Mouse (Mus musculus): Measurements from ENCODE around the gene Aatf.

Gene Aatf

GRCm38 (mm10) chr11:84513171-84514116 lies at the start of gene Aatf:
TSS of gene Aatf (minus strand) at chr11:84513522.
- DNase-seq (ENCODE audit: low read depth, low spot score), result peak; percentile 97

DNA sequence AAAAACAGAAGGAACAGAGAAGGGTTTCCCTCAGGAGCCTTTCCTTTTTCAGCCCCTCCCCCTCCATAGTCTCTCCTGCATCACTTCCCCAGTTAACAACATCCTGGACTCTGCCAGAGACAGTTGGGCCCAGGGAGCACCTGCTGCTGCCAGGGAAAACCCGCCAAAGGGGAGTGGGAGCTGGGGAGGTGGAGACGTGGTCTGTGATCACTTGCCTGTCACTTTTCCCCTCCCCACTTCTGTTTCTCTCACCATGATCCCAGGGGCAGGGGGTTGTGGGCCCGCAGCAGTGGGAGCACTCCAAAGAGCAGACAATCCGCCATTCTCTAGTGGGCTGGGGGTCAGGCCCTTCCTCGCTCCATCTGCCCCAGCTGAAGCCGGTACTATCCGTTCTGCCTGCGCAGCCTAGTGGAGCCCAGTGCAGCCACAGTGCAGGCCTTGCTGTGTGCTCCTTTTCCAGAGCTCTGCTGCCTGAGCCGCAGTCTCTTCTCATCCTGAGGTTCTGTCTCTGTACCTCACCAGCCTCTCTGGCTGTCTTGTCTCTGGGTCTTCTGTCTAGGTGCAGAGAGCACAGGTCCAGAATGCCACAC lies 49.5 kb upstream of the Aatf start:
- peak; percentile 21 for DNase-seq (ENCODE audit: low read depth, low spot score)

DNA sequence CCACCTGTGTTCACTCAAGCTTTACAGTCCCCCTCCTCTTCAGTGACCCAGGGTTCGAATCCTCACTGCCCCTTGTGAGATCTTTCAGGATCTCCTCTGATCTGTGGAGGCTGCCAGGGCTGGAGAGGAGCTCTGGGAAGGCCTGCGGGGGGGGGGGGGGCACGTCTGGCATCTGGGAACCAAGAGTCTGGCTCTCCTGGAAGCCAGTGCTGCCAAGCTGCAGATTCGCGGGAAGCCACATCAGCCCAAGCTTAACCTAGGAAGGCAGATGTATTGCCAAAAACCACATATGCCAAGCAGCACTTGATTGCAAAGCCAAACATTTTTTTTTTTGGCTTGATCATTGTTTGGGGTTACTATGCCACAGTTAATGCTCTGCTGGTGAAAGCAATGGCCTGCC lies 48.2 kb upstream of the Aatf start:
- no peak for DNase-seq (ENCODE audit: low read depth, low spot score)

- DNase-seq (ENCODE audit: low read depth, low spot score), result no peak
Observed at GRCm38 (mm10) chr11:84553821-84554450, 40.6 kb upstream of the Aatf start.

- no peak for DNase-seq (ENCODE audit: low read depth, low spot score)
Observed at GRCm38 (mm10) chr11:84551296-84551695, 38.0 kb upstream of the Aatf start.

- DNase-seq (ENCODE audit: low read depth, low spot score), result no peak
Observed at GRCm38 (mm10) chr11:84549258-84549791, 36.0 kb upstream of the Aatf start.

GRCm38 (mm10) chr11:84548293-84548692 lies 35.0 kb upstream of the Aatf start:
- DNase-seq (ENCODE audit: low read depth, low spot score), result no peak

DNA sequence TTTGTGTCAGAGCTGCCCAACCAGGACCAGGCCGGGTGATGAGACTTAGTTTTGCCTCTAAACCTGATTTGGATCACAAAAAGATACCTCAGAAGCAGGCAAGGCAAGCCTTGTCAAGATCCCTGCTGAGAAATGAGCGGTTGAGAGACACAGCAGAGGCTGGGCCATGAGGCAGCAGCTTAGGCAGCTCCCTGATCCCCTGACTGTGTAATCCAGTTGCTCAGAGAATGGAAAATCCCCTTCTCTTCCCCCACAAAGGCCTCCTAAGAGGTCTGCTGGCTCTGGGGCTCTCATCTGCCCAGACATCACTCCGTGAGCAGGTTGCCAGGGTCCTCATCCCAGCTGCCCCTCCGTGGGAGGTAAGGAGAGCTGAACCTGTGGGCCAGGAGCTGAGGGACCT lies 26.7 kb upstream of the Aatf start:
- DNase-seq (ENCODE audit: low read depth, low spot score), result no peak

GRCm38 (mm10) chr11:84529797-84530703 lies 16.7 kb upstream of the Aatf start:
- DNase-seq (ENCODE audit: low read depth, low spot score), result no peak

- DNase-seq (ENCODE audit: low read depth, low spot score), result peak; percentile 54
Observed at GRCm38 (mm10) chr11:84529143-84529755, 15.9 kb upstream of the Aatf start.

- DNase-seq (ENCODE audit: low read depth, low spot score), result peak; percentile 26
Observed at GRCm38 (mm10) chr11:84526976-84527860, 13.9 kb upstream of the Aatf start.

GRCm38 (mm10) chr11:84526451-84526850 lies 13.1 kb upstream of the Aatf start:
- DNase-seq (ENCODE audit: low read depth, low spot score), result peak; percentile 47

DNA sequence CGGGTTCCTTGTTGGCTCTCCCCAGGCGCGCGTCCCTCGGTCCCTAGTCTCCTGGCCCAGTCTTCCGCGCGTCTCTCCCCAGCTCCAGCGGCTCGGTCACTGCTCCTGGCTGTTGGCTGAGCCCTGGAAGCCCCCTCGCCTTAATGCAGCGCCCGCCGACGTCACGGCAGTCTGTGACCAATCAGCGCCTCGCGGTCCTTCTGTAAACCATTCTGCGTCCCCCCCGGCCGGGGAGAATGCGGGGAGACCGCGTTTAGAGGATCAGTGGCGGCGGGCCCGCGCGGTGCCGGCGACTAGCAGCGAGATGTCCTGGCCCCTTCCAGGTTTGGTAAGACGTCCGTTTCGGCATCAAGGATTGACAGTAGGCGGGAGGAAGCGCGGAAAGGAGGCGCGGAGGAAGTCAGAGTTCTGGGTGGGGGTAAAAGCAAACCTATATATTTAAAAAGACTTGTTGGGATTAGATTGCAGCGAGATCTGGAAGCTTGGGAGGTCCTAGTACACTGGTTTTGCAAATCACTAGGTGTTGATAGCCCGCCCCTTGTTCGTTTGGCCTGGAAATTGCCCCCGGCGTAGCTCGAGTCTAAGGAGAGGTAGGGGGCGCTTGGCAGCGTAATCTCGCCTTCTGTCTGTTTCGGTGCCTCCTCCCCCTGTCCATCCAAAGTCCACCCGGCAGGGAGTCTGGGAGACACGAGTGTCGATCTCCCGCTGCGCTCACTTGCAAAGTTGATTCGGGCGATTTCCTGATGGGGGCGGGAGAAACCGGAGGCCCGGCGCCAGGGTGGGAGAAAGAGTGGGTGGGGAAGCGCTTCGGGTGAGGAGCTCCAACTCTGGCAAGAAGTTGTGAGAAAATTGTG lies 12.3 kb upstream of the Aatf start, which contains the start of gene Lhx1:
Gene Lhx1, minus strand, starts transcription at position 115 of the 854 bp plus-strand sequence.
- peak; percentile 91 for DNase-seq (ENCODE audit: low read depth, low spot score)

- DNase-seq (ENCODE audit: low read depth, low spot score), result peak; percentile 50
Observed at GRCm38 (mm10) chr11:84524511-84525270, 11.4 kb upstream of the Aatf start.

DNA sequence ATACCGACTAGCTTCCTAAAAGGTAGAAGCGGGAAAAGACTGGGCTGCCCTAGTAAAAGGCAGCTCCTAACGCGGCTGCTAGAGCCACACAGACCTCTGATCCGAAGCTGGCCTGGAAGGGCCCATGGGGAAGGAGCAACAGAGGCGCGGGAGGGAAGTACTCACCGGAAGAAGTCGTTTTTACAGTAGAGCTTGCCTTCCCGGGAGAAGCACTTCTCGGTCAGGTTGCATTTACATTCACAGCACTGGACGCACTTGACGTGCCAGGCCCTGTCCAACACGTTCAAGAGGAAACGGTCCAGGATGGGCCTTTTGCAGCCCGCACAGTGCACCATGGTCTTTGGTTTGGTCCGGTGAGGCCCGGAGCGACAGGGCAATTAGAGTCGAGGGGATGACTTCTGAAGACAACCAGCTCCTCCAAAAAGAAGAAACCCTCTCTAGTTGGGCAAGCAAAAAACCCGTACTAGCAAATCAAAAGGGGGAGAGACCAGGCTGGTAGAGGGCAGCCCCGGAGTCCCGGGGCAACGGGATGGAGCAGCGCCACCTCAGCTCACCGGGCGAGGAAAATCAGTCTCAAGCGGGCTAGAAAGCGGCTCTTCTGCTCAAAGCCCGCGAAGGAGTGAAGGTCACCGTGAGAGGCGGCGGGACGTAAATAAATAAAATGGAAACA lies 10.7 kb upstream of the Aatf start:
- peak; percentile 63 for DNase-seq (ENCODE audit: low read depth, low spot score)

- peak; percentile 34 for DNase-seq (ENCODE audit: low read depth, low spot score)
Observed at GRCm38 (mm10) chr11:84523321-84523831, 10.1 kb upstream of the Aatf start.

All from ES-CJ7 (cell line).